Mouse (Mus musculus): ENCODE measurements at regions not wholly inside any gene's neighbourhood (a gene's known extent, or its start where the extent isn't known, plus 50 kb on each side); places are given as distances from the start of the nearest gene placed in this dataset.

DNA sequence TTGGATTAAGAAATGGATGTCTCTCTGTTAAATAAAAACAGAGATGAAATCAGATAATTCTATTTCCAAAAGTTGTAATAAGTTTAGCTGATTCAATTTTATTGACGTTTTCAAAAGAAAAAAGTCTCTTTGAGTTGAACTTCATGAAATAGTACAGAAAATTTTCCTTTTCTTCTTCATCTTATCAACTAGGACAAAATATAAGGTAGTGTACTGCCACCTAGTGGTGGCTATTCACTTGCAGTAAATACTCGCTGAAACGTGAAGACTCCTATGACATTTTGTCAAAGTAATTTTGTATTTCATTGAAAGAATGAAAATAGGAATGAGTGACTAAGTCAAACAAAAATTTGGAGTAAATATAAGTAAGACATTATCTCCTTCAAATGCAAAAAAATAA is 56.1 kb upstream of the Vwde start:
- Histone ChIP-seq H3K9ac (ENCODE audit: insufficient read depth, low read depth) (no peak overlapping the region), H3K4me2 (ENCODE audit: insufficient read depth, low read depth, poor library complexity, severe bottlenecking) (no peak overlapping the region), H3K27ac (ENCODE audit: insufficient read depth, low read depth) (no peak overlapping the region), H3K4me1 (ENCODE audit: control insufficient read depth in 1 of 2, insufficient read depth in 2 of 2) (peaks cover 0 to 4% of the 10 kb centered on the region in 2 experiments; a peak in 1 of 4 replicates), H3K4me3 (replicated peaks in 1 of 3; ENCODE audit: low read depth in 2 of 3, low read length in 2 of 3, poor library complexity in 1 of 3) (no peak overlapping the region), H3K9me3 (replicated peaks; ENCODE audit: low read length) (peaks cover 3% of the 10 kb centered on the region), H3K27me3 (replicated peaks) (no peaks in the 10 kb centered on the region), H3K36me3 (replicated peaks in 1 of 2; ENCODE audit: control insufficient read depth in 1 of 2, insufficient read depth in 1 of 2, low read length in 1 of 2) (no peaks in the 10 kb centered on the region), H3K79me2 (replicated peaks; ENCODE audit: control insufficient read depth, extremely low read depth, insufficient read depth, poor library complexity, severe bottlenecking) (no peaks in the 10 kb centered on the region)
- TF ChIP-seq ZC3H11A (IDR thresholded peaks at IDR 0.05; ENCODE audit: low read depth, low read length) (peak; percentile 2; the same call in 1 of the 2 replicates), EP300 (IDR thresholded peaks at IDR 0.05; ENCODE audit: low read length) (no peak), ETS1 (conservative IDR thresholded peaks at IDR 0.05; ENCODE audit: low read depth, low read length) (no peak), SMC3 (IDR thresholded peaks at IDR 0.05; ENCODE audit: low read depth, low read length) (peak; percentile 74), CTCF (conservative IDR thresholded peaks at IDR 0.05 in 1 of 2, IDR thresholded peaks at IDR 0.05 in 1 of 2; ENCODE audit: low read depth in 2 of 2, low read length in 2 of 2) (peak in 1 of 2 experiments; percentile 84; a peak in 3 of 4 replicates), RAD21 (IDR thresholded peaks at IDR 0.05; ENCODE audit: low read depth, low read length) (peak; percentile 87)
- in situ Hi-C loops (cut with MboI; ENCODE audit: low pct_ligation_motif_present, low pct_unique_long_range_greater_than_20kb, low sequenced_read_pairs) (no loop called here), dilution Hi-C loops (cut with MboI; ENCODE audit: extremely low pct_ligation_motif_present, extremely low pct_unique_long_range_greater_than_20kb, low sequenced_read_pairs) (no loop called here)
- DNase-seq (ENCODE audit: extremely low read depth): peak; percentile 65

Measured in CH12.LX (cell line).